Comparison of ENCODE assay signal across 8 mouse cellular contexts in the genomic region with DNA sequence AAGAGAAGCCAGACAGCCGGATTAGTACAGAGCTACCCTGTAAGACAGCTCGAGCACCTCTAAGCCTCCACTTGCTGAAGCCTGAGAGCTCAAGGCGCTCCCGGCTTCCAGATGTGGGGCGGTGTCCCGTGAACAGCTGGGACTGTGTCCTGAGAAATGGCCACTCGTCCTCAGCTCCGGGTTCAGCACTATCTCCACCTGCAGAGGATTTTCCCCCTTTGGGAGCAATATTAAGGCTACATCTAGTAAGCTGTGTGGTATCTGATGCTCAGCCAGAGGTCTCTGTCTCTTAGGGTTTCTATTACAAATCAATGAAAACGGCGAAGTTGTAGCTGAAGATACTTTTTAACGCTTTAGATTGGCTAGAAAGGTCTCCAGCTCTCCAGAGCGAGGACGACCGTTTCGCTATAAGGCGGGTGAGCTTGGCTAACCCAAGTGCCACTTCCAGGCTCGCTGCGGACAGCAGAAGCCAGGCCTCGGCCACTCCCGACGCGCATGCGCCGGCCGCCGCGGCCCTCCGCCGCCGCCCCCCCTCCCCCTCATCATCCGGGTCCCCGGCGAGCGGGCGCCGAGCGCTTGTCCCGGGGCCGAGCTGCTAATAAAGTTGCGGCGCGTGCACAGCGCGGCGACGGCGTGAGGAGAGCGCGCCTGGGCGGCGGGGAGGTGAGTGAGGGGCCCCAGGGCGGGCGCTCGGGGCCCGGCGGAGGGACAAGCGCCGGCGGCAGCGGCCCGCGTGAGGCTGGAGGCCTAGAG. TPM values are rescaled to one million over a fixed set of nuclear protein-coding genes. Genes with fewer than 3 reads are reported as not detected.
DNase-seq lines count a peak whose midpoint lies in the region; TF ChIP-seq lines count a peak whose summit lies in the region.

A gene (plus strand): TSS at position 542 of the 753 bp plus-strand sequence.

- DNase-seq in MN1 (ENCODE audit: low spot score) = peak; percentile 94
- DNase-seq in cerebellum, adult 2 months = peak; percentile 91
- peak; percentile 26 to 81 for DNase-seq in frontal cortex, adult 2 months (ENCODE audit: extremely low spot score in 1 of 2, low spot score in 1 of 2)
- peak; percentile 93 for DNase-seq in hindbrain, embryonic 10.5 days (ENCODE audit: low spot score)
- peak; percentile 84 to 88 for DNase-seq in layer of hippocampus, postnatal 14 days (ENCODE audit: low spot score in 2 of 2)
- peak; percentile 92 for DNase-seq in lung, postnatal 10 days
- peak; percentile 80 for DNase-seq in ovary, postnatal 14 days (ENCODE audit: low spot score)
- DNase-seq in thymus, postnatal 14 days = peak; percentile 77

- H3K27me3 ChIP-seq in cerebellum, adult 2 months (ENCODE audit: control insufficient read depth, insufficient read depth, low read length) = no peaks in the 10 kb centered on the region
- no peaks in the 10 kb centered on the region for H3K27me3 ChIP-seq in hindbrain, embryonic 10.5 days (ENCODE audit: insufficient read depth, poor library complexity, severe bottlenecking)

- no peaks in the 10 kb centered on the region for H3K9me3 ChIP-seq in hindbrain, embryonic 10.5 days

- H3K36me3 ChIP-seq in hindbrain, embryonic 10.5 days = peaks cover 23% of the 10 kb centered on the region

- WGBS in cerebellum, adult 2 months = 5% methylated on average over 62 of the region's 62 CpGs
- WGBS in hindbrain, embryonic 10.5 days = 3% methylated on average over 62 of the region's 62 CpGs

- H3K4me1 ChIP-seq in cerebellum, adult 2 months (ENCODE audit: control insufficient read depth, insufficient read depth, low read length) = peaks cover 25% of the 10 kb centered on the region
- peaks cover 49% of the 10 kb centered on the region for H3K4me1 ChIP-seq in hindbrain, embryonic 10.5 days (replicated peaks)

- peak within 1 kb of the TSS; percentile 86 for H3K27ac ChIP-seq in cerebellum, adult 2 months (ENCODE audit: insufficient read depth, low read length)
- H3K27ac ChIP-seq in hindbrain, embryonic 10.5 days = peak within 1 kb of the TSS; percentile 99

- H3K4me3 ChIP-seq in cerebellum, adult 2 months (replicated peaks; ENCODE audit: insufficient read depth, low read depth, low read length) = peak within 1 kb of the TSS; percentile 82
- H3K4me3 ChIP-seq in hindbrain, embryonic 10.5 days = peak within 1 kb of the TSS; percentile 84

- no peak for TF ChIP-seq CTCF in cerebellum, adult 2 months (IDR thresholded peaks at IDR 0.05; ENCODE audit: borderline replicate concordance, insufficient read depth, low read depth, low read length)

- TF ChIP-seq POLR2A in cerebellum, adult 2 months (IDR thresholded peaks at IDR 0.05; ENCODE audit: borderline replicate concordance, insufficient read depth, low read length) = peak; percentile 83

RNA-seq across cellular contexts. Expression of the gene that starts here (rescaled TPM):
- polyA plus RNA-seq in cerebellum, adult 2 months (2012; rRNA removed) = 21.4 and 22.4 TPM in 2 replicates
- polyA plus RNA-seq in frontal cortex, adult 2 months (2012; rRNA removed) = 20.3 and 21.7 TPM in 2 replicates
- 31.4 and 34.4 TPM in 2 replicates for polyA plus RNA-seq in hindbrain, embryonic 10.5 days (2016; fragmentation: Nextera tagmentation; extraction: Ambion mirVana)
- 10 to 100 TPM; 26.5 to 28.7 TPM for total RNA-seq in layer of hippocampus, postnatal 14 days (2021)

Comparison
In these comparisons a context has a peak if more than half of its experiments do, and no peak if none do; other contexts are left out.
1. Peak in every context shown above with its lines: DNase-seq, H3K4me3 ChIP-seq and H3K27ac ChIP-seq.